Mouse (Mus musculus) neural tube, embryonic 11.5 days (tissue): Measurements from ENCODE around the gene Lsm14a. TPM values are rescaled to one million over a fixed set of nuclear protein-coding genes. Genes with fewer than 3 reads are reported as not detected.

Source experiments
- ATAC-seq: fragments of 200-750 bp; cut with Nextera tagmentation; 2 replicates; pipeline ENCODE4 v1.8.0; 2017; ENCODE audit warnings: moderate number of reproducible peaks, mild to moderate bottlenecking, moderate TSS enrichment, moderate library complexity; ENCODE audit not compliant: insufficient read depth, low FRiP score, low TSS enrichment
- DNase-seq: peaks from one replicate; pipeline ENCODE4 v3.0.0-alpha.2; 2015; ENCODE audit warnings: low spot score
- H3K27ac ChIP-seq: fragments of 300-500 bp; sonication (generic); 2 replicates; pipeline ENCODE4 v1.5.1; 2014; ENCODE audit warnings: low read depth, mild to moderate bottlenecking, low read length
- H3K27me3 ChIP-seq: fragments of 300-500 bp; sonication (generic); 2 replicates; pipeline ENCODE4 v1.6.1; 2014; ENCODE audit warnings: mild to moderate bottlenecking, low read length, mixed read lengths; ENCODE audit not compliant: control insufficient read depth, insufficient read depth
- H3K36me3 ChIP-seq: fragments of 300-500 bp; sonication (generic); 2 replicates; pipeline ENCODE4 v1.6.1; 2014; ENCODE audit warnings: mild to moderate bottlenecking, low read length, moderate library complexity, mixed read lengths; ENCODE audit not compliant: control insufficient read depth, insufficient read depth
- H3K4me1 ChIP-seq: fragments of 300-500 bp; sonication (generic); 2 replicates; pipeline ENCODE4 v1.6.1; 2014; ENCODE audit warnings: low read length, mixed read lengths; ENCODE audit not compliant: control insufficient read depth, insufficient read depth
- H3K4me2 ChIP-seq: fragments of 300-500 bp; sonication (generic); 2 replicates; pipeline ENCODE4 v1.6.1; 2014; ENCODE audit warnings: low read depth, mild to moderate bottlenecking, moderate library complexity
- H3K4me3 ChIP-seq: fragments of 300-500 bp; sonication (generic); 2 replicates; pipeline ENCODE4 v1.5.1; 2014; ENCODE audit warnings: low read depth, low read length
- H3K9ac ChIP-seq: fragments of 300-500 bp; sonication (generic); 2 replicates; pipeline ENCODE4 v1.6.1; 2014; ENCODE audit warnings: mild to moderate bottlenecking, low read length
- H3K9me3 ChIP-seq: fragments of 300-500 bp; sonication (generic); 2 replicates; pipeline ENCODE4 v1.6.1; 2016; ENCODE audit warnings: low read length; ENCODE audit not compliant: control insufficient read depth
- WGBS: fragments of 180-500 bp; shearing (Covaris S2); extraction: QIAGEN DNeasy Blood & Tissue Kit; methylation state at CpG from one replicate; pipeline ENCODE4 v1.1.7; 2014; 5-methylcytosine and 5-hydroxymethylcytosine counted together
- polyA plus RNA-seq: library from polyadenylated mRNA; unstranded; fragments of >200 nt; fragmentation: Nextera tagmentation; extraction: Ambion mirVana; gene quantifications from 2 replicates; pipeline ENCODE4 v1.2.1, GENCODE M21; 2014

The Lsm14a gene
- polyA plus RNA-seq, 1 experiment from 2014 or later: 63.9 TPM

GRCm38 (mm10) chr7:34298818-34299217, 94.3 kb downstream of the Lsm14a start:
- Histone ChIP-seq H3K36me3 (no peaks in the 10 kb centered on the region), H3K4me1 (no peaks in the 10 kb centered on the region), H3K27ac (no peak overlapping the region), H3K9ac (no peak overlapping the region), H3K9me3 (no peaks in the 10 kb centered on the region), H3K4me2 (no peak overlapping the region), H3K4me3 (no peak overlapping the region), H3K27me3 (no peaks in the 10 kb centered on the region)
- DNase-seq (no peak), ATAC-seq (no peak)
- WGBS: 88% methylated on average over 2 of the region's 2 CpGs

- Histone ChIP-seq H3K27me3 (no peaks in the 10 kb centered on the region), H3K9ac (no peak overlapping the region), H3K4me3 (no peak overlapping the region), H3K36me3 (no peaks in the 10 kb centered on the region), H3K9me3 (no peaks in the 10 kb centered on the region), H3K4me1 (no peaks in the 10 kb centered on the region), H3K4me2 (no peak overlapping the region), H3K27ac (no peak overlapping the region)
- 88% methylated on average over 3 of the region's 3 CpGs for WGBS
- ATAC-seq: no peak
- DNase-seq: no peak
These were observed 97.0 kb downstream of the Lsm14a start for GRCm38 (mm10) chr7:34296124-34296523.

Other genes with a start within 250 kb of the Lsm14a start
- 261 and 264 TPM in 2 replicates for gene Uba2, start 223.7 kb downstream of the Lsm14a start, polyA plus RNA-seq
- 60.8 and 64.4 TPM in 2 replicates for gene Pdcd2l, start 196.7 kb downstream of the Lsm14a start, polyA plus RNA-seq
- gene Gpi1, start 163.0 kb downstream of the Lsm14a start, polyA plus RNA-seq: 306 and 324 TPM in 2 replicates
- 0.69 and 1.2 TPM in 2 replicates for gene Gm6096, start 142.3 kb downstream of the Lsm14a start, polyA plus RNA-seq
- 34.4 and 35.7 TPM in 2 replicates for gene 4931406P16Rik, start 79.8 kb downstream of the Lsm14a start, polyA plus RNA-seq